Mouse (Mus musculus) mouse embryonic stem cell (cell line): Measurements from ENCODE around the gene Mrpl10.

Experiments used
- in situ Hi-C, 2 experiments: fragments of 300-500 bp; cut with MboI; formaldehyde crosslinking; loops; 1 replicate in 1 of 2; 3 replicates in 1 of 2; pipeline ENCODE4 v1.14.3; 2019 to 2020; ENCODE audit warnings: low sequenced_read_pairs in 2 of 2, low pct_unique_long_range_greater_than_20kb in 1 of 2, mixed read lengths in 1 of 2; ENCODE audit not compliant: unreplicated experiment in 1 of 2

Gene Mrpl10

GRCm38 (mm10) chr11:97052219-97052646 lies 10.9 kb downstream of the Mrpl10 start:
- in situ Hi-C loops, result no loop called here

- in situ Hi-C loops, result no loop called here
Observed at GRCm38 (mm10) chr11:97063274-97063920, 22.0 kb downstream of the Mrpl10 start.

GRCm38 (mm10) chr11:97063921-97064295 lies 22.5 kb downstream of the Mrpl10 start:
- in situ Hi-C loops, result no loop called here

GRCm38 (mm10) chr11:97065538-97066295 lies 24.4 kb downstream of the Mrpl10 start:
- in situ Hi-C loops, result no loop called here

GRCm38 (mm10) chr11:97066656-97067360 lies 25.4 kb downstream of the Mrpl10 start:
- in situ Hi-C loops, result no loop called here

- in situ Hi-C loops, result no loop called here
Observed at GRCm38 (mm10) chr11:97069333-97069732, 28.0 kb downstream of the Mrpl10 start.

GRCm38 (mm10) chr11:97069770-97070169 lies 28.4 kb downstream of the Mrpl10 start:
- in situ Hi-C loops, result no loop called here

- in situ Hi-C loops, result no loop called here
Observed at GRCm38 (mm10) chr11:97071129-97071528, 29.8 kb downstream of the Mrpl10 start.

GRCm38 (mm10) chr11:97072533-97072932 lies 31.2 kb downstream of the Mrpl10 start:
- in situ Hi-C loops, result no loop called here

- in situ Hi-C loops, result no loop called here
Observed at GRCm38 (mm10) chr11:97074235-97074634, 32.9 kb downstream of the Mrpl10 start.

- in situ Hi-C loops, result no loop called here
Observed at GRCm38 (mm10) chr11:97078751-97079150, 37.4 kb downstream of the Mrpl10 start.

- in situ Hi-C loops, result no loop called here
Observed at GRCm38 (mm10) chr11:97080291-97080690, 38.9 kb downstream of the Mrpl10 start.

- in situ Hi-C loops, result no loop called here
Observed at GRCm38 (mm10) chr11:97082977-97083376, 41.6 kb downstream of the Mrpl10 start.

GRCm38 (mm10) chr11:97083401-97084140 lies 42.2 kb downstream of the Mrpl10 start:
- in situ Hi-C loops, result no loop called here

GRCm38 (mm10) chr11:97084821-97085505 lies 43.6 kb downstream of the Mrpl10 start:
- in situ Hi-C loops, result loop anchor here in 1 of 2 experiments (5.0 kb wide), 1 partner anchor 107 kb away; no protein-coding TSS in a partner anchor

- in situ Hi-C loops, result loop anchor here in 1 of 2 experiments (5.0 kb wide), 1 partner anchor 106 kb away; no protein-coding TSS in a partner anchor
Observed at GRCm38 (mm10) chr11:97086365-97086764, 45.0 kb downstream of the Mrpl10 start.

GRCm38 (mm10) chr11:97094600-97094999 lies 53.2 kb downstream of the Mrpl10 start:
- in situ Hi-C loops, result no loop called here

GRCm38 (mm10) chr11:97098791-97099190 lies 57.4 kb downstream of the Mrpl10 start:
- in situ Hi-C loops, result no loop called here
